Mouse (Mus musculus): ENCODE data around the gene Hdac7. TPM values are rescaled to one million over a fixed set of nuclear protein-coding genes. Genes with fewer than 3 reads are reported as not detected.

Gene Hdac7
- polyA plus RNA-seq, 1 experiment: 57.5 TPM

- no peak for DNase-seq (ENCODE audit: extremely low spot score in 1 of 2, low spot score in 1 of 2)
These were observed 22.9 kb downstream of the Hdac7 start for GRCm38 (mm10) chr15:97821321-97821982.

DNA sequence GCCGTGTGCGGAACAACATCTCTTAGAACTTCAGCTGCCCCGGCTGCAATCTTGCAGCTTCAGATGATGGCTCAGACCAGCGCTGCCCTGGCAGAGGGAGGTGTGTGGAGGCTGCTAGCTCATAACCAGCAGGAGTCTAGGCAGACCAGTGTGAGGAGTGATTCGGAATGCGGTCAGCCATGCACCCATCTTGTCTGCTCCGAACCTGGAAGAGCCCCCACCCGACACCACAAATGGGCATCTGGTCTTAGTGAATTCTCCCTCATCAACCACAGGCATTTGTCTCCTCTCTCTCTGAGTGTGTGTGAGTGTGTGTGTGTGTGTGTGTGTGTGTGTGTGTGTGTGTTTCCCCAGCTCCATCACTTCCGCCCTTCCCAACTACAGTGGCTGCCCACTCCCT is 24.4 kb downstream of the Hdac7 start:
- no peak for DNase-seq (ENCODE audit: extremely low spot score in 1 of 2, low spot score in 1 of 2)

- no peak for DNase-seq (ENCODE audit: extremely low spot score in 1 of 2, low spot score in 1 of 2)
These were observed 27.9 kb downstream of the Hdac7 start for GRCm38 (mm10) chr15:97816199-97816994.

DNA sequence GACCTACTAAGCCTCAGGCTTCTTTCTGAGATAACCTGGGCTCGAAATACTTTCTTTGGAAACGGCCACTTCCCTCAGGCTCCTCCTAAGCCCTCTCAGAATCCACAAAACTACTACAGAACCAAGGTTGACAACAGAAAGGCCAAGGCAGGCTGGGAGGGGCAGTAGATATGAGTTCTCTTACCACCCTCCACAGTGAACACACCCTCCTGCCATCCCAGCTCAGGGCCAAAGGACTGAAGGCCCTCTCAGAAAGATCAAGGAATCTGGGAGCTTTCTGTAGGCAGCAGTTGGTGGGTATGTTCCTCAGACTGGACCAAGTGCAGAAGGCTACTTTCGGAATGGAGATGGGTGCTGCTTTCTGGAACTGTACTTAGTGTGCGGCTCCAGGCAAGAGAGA is 29.0 kb downstream of the Hdac7 start:
- DNase-seq (ENCODE audit: extremely low spot score in 1 of 2, low spot score in 1 of 2): no peak

DNA sequence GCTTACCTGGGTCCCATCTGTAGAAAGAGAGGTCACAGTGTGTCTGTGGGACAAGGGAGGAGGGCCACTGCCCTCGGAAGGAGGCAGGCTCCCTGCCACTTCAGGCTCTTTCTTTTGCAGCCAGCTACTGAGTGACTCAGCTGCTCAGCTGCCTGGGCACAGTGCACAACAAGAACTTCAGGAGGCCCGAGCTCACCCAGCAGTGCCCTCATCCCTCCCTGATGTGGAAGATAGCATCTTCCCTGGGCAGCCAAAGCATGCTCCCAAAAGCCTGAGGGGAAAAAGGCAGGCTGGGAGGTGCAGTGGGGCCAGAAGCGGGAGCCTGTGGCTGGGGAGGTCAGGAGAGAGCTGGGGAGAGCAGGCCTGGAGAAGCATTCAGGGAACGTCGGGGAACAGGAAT is 29.6 kb downstream of the Hdac7 start:
- no peak for DNase-seq (ENCODE audit: extremely low spot score in 1 of 2, low spot score in 1 of 2)

DNA sequence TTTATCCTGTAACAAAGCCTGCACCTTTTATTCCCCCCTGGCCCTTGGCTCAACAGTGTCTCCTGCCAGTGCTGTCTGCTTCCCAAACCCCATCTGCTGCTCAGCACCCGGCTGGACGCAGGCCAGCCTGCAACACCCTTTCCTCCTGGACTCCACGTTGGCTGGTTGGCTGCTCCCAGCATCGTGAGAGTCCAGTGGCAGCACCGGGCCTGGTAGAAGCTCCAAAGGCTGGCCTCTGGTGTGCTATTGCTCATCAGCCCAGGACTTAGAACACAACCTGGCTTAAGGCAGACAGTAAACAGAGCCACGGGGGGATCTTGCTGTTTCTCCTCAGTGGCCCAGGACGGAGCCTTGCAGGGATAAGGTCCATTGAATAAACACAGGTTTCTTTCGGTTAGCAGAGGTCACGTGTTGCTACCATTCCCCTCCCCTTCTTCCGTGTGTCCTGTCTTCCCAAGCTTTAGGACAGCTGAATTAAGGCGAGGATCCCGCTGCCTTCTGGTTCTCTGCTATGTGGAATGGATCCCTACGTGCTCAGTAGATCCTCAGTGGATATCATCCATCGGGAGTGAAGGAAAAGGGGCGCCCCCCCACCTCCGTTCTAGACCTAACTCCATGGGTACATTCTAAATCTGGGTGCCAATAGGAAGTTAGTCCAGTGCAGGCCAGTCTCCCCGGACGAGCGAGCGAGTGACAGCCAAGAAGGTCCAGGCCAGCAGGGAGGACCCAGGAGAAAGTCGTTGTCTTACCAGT is 30.7 kb downstream of the Hdac7 start:
- no peak for DNase-seq (ENCODE audit: extremely low spot score in 1 of 2, low spot score in 1 of 2)

- DNase-seq (ENCODE audit: extremely low spot score in 1 of 2, low spot score in 1 of 2): no peak
These were observed 31.4 kb downstream of the Hdac7 start for GRCm38 (mm10) chr15:97812875-97813274.

GRCm38 (mm10) chr15:97812126-97812525 is 32.2 kb downstream of the Hdac7 start:
- peak; percentile 88 to 89 for DNase-seq (ENCODE audit: extremely low spot score in 1 of 2, low spot score in 1 of 2)

- DNase-seq (ENCODE audit: extremely low spot score in 1 of 2, low spot score in 1 of 2): no peak
These were observed 33.0 kb downstream of the Hdac7 start for GRCm38 (mm10) chr15:97811307-97811706.

DNA sequence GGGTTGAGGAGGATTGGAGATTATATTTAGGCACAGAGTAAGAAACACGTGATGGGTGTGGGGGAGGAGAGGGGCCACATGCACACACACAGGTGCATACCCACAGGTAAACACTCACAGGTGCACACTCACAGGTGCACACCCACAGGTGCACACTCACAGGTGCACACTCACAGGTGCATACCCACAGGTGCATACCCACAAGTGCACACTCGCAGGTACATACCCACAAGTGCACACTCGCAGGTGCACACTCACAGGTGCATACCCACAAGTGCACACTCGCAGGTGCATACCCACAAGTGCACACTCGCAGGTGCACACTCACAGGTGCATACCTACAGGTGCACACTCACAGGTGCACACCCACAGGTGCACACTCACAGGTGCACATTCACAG is 33.9 kb downstream of the Hdac7 start:
- no peak for DNase-seq (ENCODE audit: extremely low spot score in 1 of 2, low spot score in 1 of 2)

DNA sequence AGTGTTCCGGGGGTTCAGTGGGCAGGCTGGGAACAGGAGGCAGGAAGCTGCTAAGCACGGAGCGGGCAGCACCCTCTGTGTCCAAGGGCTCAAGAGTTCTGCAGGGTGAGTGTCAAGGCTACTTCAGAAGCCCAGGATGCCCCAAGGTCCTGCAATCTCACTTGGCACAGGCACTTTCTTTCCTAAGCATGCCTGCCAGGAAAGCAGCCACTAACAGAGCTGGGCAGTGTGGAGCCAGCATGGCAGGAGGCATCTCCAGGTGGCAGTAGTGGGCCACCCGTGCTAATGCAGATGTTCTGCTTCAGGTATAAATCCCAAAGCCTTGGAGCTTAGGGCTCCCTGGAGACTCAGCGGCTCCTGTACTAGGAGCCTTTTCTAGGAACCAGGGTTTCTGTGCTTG is 34.4 kb downstream of the Hdac7 start:
- no peak for DNase-seq (ENCODE audit: extremely low spot score in 1 of 2, low spot score in 1 of 2)

DNA sequence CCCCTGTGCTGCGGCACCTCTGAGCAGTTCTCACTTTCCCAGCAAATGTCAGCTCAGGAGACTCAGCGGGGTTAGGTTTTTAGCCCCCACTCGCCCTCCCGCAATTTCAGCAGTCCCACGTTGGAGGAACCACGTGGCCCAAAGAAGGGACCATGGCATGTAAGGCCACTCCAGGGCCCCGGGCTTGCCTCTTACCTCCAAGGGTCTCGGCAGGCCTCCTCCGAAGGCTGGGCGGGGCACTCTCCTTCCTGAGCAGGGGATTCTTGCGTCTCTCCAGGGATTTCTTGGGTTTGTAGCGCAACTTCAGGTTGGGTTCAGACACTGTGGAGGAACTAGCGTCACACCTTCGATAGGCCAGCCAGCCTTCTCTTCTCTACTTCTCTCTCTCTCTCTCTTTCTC is 35.1 kb downstream of the Hdac7 start:
- no peak for DNase-seq (ENCODE audit: extremely low spot score in 1 of 2, low spot score in 1 of 2)

GRCm38 (mm10) chr15:97808532-97808931 is 35.8 kb downstream of the Hdac7 start:
- no peak for DNase-seq (ENCODE audit: extremely low spot score in 1 of 2, low spot score in 1 of 2)

DNA sequence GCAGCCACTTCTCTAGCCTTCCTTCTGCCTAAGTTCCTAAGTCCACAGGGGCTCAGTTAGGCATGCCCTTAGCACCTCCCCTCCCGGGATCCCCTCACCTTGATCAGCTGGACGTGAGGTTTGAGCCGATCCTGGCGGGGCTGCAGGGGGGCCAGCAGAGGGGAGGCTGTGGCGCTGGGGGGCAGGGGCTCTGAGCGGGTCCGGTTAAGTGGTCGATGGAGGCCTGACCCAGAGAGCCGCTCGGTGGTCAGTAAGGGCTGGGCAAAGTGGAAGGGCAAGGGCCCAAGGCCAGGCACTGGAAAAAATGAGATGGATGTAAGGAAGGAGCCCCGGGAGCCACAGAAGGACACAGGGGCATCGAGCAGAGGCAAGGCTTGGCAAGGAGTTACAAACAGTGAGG is 36.4 kb downstream of the Hdac7 start:
- no peak for DNase-seq (ENCODE audit: extremely low spot score in 1 of 2, low spot score in 1 of 2)

DNA sequence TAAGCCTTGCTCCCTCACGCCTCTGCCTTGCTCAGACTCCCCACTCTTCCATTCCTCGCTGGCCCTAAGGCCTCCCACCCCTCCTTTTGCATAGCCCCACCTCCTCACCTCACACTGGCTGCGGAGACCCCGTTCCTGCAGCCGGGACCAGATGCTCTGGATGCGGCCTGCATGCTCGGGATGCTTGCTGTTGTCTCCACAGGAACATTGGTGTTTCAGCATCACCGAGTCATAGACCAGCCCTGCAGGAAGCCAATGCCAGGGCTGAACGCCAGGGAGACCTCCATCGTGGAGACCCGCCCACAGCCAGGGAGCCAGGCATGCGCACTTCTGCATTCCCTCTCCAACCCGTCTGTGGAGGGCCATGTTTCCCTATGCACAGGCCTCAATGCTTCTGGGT is 41.7 kb downstream of the Hdac7 start:
- DNase-seq (ENCODE audit: extremely low spot score in 1 of 2, low spot score in 1 of 2): no peak

DNA sequence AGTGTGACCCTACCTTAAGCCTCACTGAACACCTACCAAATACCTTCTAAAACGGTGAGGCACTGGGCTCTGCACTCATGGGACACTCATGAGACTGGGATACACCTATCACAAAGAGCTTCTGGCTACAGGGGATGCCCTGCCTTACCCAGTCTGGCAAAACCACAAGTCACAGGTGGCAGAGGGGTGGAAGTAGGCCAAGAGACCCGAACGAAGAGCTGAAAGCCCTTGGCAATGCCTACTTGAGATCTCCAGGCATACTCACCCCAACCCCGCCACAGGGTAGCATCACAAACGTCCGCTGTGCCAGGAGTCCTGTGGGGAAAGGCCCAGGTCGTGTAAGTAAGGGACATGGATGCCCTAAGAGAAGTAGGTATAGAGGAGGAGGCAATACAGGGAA is 42.5 kb downstream of the Hdac7 start:
- no peak for DNase-seq (ENCODE audit: extremely low spot score in 1 of 2, low spot score in 1 of 2)

DNA sequence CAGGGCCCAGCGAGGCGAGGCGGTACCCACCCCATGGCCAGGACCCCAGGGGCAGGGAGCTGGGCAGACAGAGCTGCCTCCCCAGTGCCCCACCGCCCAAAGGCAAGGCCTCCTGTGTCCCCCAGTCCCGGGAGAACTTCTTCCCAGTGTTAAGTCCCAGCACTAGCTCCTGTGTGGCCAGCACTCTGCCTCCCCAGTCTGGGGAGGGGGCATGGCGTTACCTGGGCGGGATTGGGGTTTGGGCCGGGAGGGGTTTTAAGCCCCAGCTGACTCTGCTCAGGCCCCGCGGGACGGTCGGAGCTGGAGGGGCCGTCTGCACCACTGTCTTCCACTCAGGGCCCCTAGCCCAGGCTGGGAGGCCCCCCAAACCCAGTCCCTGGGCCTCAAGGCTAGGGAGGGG is 43.4 kb downstream of the Hdac7 start:
- DNase-seq (ENCODE audit: extremely low spot score in 1 of 2, low spot score in 1 of 2): no peak

- DNase-seq (ENCODE audit: extremely low spot score in 1 of 2, low spot score in 1 of 2): no peak
These were observed 44.9 kb downstream of the Hdac7 start for GRCm38 (mm10) chr15:97799446-97799845.

GRCm38 (mm10) chr15:97798134-97798533 is 46.2 kb downstream of the Hdac7 start:
- no peak for DNase-seq (ENCODE audit: extremely low spot score in 1 of 2, low spot score in 1 of 2)

- DNase-seq (ENCODE audit: extremely low spot score in 1 of 2, low spot score in 1 of 2): no peak
These were observed 47.5 kb downstream of the Hdac7 start for GRCm38 (mm10) chr15:97796674-97797310.

All from frontal cortex, adult 2 months (tissue).